Mouse (Mus musculus) CD8-positive naive resting alpha-beta T cell, adult 2 months (primary cell): ENCODE measurements around the gene Olfr378.

ENCODE experiments used
- DNase-seq, 2 experiments: peaks; one replicate each; pipeline ENCODE4 v3.0.0; 2022; ENCODE audit warnings: low read depth in 2 of 2, low spot score in 2 of 2

The Olfr378 gene

GRCm38 (mm10) chr11:73428377-73428776 lies at the start of gene Olfr378:
Gene Olfr378 (minus strand): TSS chr11:73428477.
- DNase-seq = no peak

- DNase-seq = no peak
These were observed 29.1 kb upstream of the Olfr378 start, which contains the start of gene Olfr380 for GRCm38 (mm10) chr11:73457408-73457807. Gene Olfr380 (minus strand): TSS chr11:73457508.

GRCm38 (mm10) chr11:73399514-73399913 lies 28.8 kb downstream of the Olfr378 start, which contains the start of gene Olfr1:
Gene Olfr1 (minus strand): TSS chr11:73399614.
- DNase-seq = no peak

GRCm38 (mm10) chr11:73395374-73395773 lies 32.9 kb downstream of the Olfr378 start:
- no peak for DNase-seq
